Mouse (Mus musculus) liver, adult 2 months (tissue): ENCODE results near the gene Gpr156.

Experiments
- CTCF ChIP-seq: fragments of 200-500 bp; IDR thresholded peaks from 2 replicates; pipeline ENCODE4 v1.5.1; 2011; ENCODE audit warnings: low read depth, low read length, control low read depth
- POLR2A ChIP-seq: fragments of 200-500 bp; IDR thresholded peaks from 2 replicates; pipeline ENCODE4 v1.6.1; 2011; ENCODE audit warnings: low read length, control low read depth; ENCODE audit not compliant: insufficient read depth; ENCODE audit errors: extremely low read depth

GRCm38 (mm10) chr16:37963331-37964281 is 47.3 kb downstream of the Gpr156 start:
- no peak for TF ChIP-seq CTCF
- no peak for TF ChIP-seq POLR2A
